Mouse (Mus musculus): ENCODE results near the gene Lsp1.

- TF ChIP-seq CTCF (IDR thresholded peaks at IDR 0.05; ENCODE audit: extremely low read depth, insufficient read length, insufficient replicate concordance, low read depth, low read length): no peak
- TF ChIP-seq POLR2A (IDR thresholded peaks at IDR 0.05; ENCODE audit: low read depth, low read length): no peak
Measured at GRCm38 (mm10) chr7:142458676-142459298, 1.8 kb upstream of the Lsp1 start.

All from small intestine, adult 2 months (tissue).